In the genomic region with DNA sequence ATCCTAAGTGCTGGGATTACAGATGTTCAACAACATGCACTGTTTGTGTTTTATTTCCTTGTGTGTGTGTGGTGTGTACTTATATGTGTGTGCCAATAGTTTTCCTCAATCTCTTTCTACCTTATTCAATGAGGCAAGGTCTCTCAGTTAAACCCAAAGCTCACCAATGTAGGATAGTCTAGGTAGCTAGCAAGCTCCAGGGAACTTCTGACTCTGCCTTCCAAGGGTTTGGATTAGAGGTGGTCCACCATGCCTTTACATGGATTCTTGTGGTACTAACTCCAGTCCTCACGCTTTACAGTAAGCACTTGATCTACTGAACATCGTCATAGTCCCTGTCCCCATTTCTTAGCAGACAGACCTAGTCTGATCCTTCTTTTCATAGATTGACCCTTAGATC, we compare ENCODE assay signal across 38 mouse cellular contexts. TPM values are rescaled to one million over a fixed set of nuclear protein-coding genes. Genes with fewer than 3 reads are reported as not detected.
"Had no signal": no experiment of that assay in that cellular context is flagged by ENCODE, and none has a peak within 500 bp of the region (broad histone marks: within the 10 kb centered on the region; RNA-seq: fewer than 3 reads in every experiment).

No protein-coding gene starts in this region.

- H3K27me3 ChIP-seq: heart, embryonic 12.5 days; heart, embryonic 13.5 days; heart, embryonic 15.5 days; hindbrain, embryonic 12.5 days; hindbrain, embryonic 13.5 days; hindbrain, embryonic 15.5 days; intestine, embryonic 15.5 days; kidney, embryonic 15.5 days had no signal

- H3K4me1 ChIP-seq: heart, embryonic 10.5 days; heart, embryonic 12.5 days; heart, embryonic 13.5 days; heart, embryonic 15.5 days; hindbrain, embryonic 10.5 days; hindbrain, embryonic 12.5 days; hindbrain, embryonic 13.5 days; hindbrain, embryonic 15.5 days; intestine, embryonic 15.5 days; kidney, embryonic 15.5 days had no signal

- H3K4me2 ChIP-seq: heart, embryonic 12.5 days; heart, embryonic 13.5 days; heart, embryonic 15.5 days; hindbrain, embryonic 12.5 days; hindbrain, embryonic 13.5 days; hindbrain, embryonic 14.5 days; hindbrain, embryonic 15.5 days; intestine, embryonic 15.5 days; kidney, embryonic 15.5 days had no signal

- H3K27ac ChIP-seq: heart, embryonic 10.5 days; heart, embryonic 13.5 days; heart, embryonic 15.5 days; hindbrain, embryonic 10.5 days; hindbrain, embryonic 12.5 days; hindbrain, embryonic 13.5 days; hindbrain, embryonic 14.5 days; hindbrain, embryonic 15.5 days; hindbrain, postnatal 0 days; intestine, embryonic 15.5 days; kidney, embryonic 15.5 days; kidney, postnatal 0 days; layer of hippocampus, adult 2 months had no signal

- ATAC-seq: hindbrain, embryonic 16.5 days; hindbrain, postnatal 0 days; inflammation-experienced regulatory T-cells, adult 6 months; intestine, embryonic 15.5 days; intestine, embryonic 16.5 days; intestine, postnatal 0 days had no signal

- H3K9me3 ChIP-seq: heart, embryonic 15.5 days; hindbrain, embryonic 13.5 days; hindbrain, embryonic 15.5 days; intestine, embryonic 15.5 days had no signal

- H3K4me3 ChIP-seq: heart, embryonic 10.5 days; heart, embryonic 12.5 days; heart, embryonic 13.5 days; heart, embryonic 15.5 days; hindbrain, embryonic 10.5 days; hindbrain, embryonic 12.5 days; hindbrain, embryonic 13.5 days; hindbrain, embryonic 15.5 days; intestine, embryonic 15.5 days; kidney, embryonic 15.5 days; layer of hippocampus, adult 2 months had no signal

- DNase-seq: heart, postnatal 10 days; heart, postnatal 14 days; heart, postnatal 36 days; heart, postnatal 4 days; kidney, adult 11 months; kidney, adult 18-20 months; kidney, adult 2 months; kidney, adult 8-10 months; kidney, adult 9 months; kidney, postnatal 10 days; kidney, postnatal 14 days; kidney, postnatal 25 days; kidney, postnatal 36 days; kidney, postnatal 4 days; layer of hippocampus, adult 9-11 months; layer of hippocampus, postnatal 36 days had no signal

- H3K9ac ChIP-seq: heart, embryonic 12.5 days; heart, embryonic 13.5 days; heart, embryonic 15.5 days; hindbrain, embryonic 12.5 days; hindbrain, embryonic 13.5 days; hindbrain, embryonic 14.5 days; hindbrain, embryonic 15.5 days; intestine, embryonic 15.5 days; kidney, embryonic 15.5 days had no signal

RNA-seq across cellular contexts. Expression of a gene that starts 17.7 kb away (rescaled TPM):
- polyA plus RNA-seq: heart, embryonic 12.5 days; heart, embryonic 14.5 days; heart, embryonic 15.5 days; hindbrain, embryonic 10.5 days; hindbrain, embryonic 12.5 days; hindbrain, embryonic 13.5 days; hindbrain, embryonic 14.5 days; hindbrain, embryonic 16.5 days; hindbrain, postnatal 0 days; inflammation-experienced regulatory T-cells, adult 6 months; intestine, embryonic 14.5 days; intestine, embryonic 15.5 days; intestine, embryonic 16.5 days; intestine, postnatal 0 days; kidney, embryonic 14.5 days; kidney, embryonic 15.5 days; kidney, embryonic 16.5 days; kidney, postnatal 0 days had no signal
